Mouse (Mus musculus): Measurements from ENCODE around the gene Fcnb. TPM values are rescaled to one million over a fixed set of nuclear protein-coding genes. Genes with fewer than 3 reads are reported as not detected.

Fcnb gene
- polyA plus RNA-seq, 1 experiment from 2014 or later = 0.25 TPM

DNA sequence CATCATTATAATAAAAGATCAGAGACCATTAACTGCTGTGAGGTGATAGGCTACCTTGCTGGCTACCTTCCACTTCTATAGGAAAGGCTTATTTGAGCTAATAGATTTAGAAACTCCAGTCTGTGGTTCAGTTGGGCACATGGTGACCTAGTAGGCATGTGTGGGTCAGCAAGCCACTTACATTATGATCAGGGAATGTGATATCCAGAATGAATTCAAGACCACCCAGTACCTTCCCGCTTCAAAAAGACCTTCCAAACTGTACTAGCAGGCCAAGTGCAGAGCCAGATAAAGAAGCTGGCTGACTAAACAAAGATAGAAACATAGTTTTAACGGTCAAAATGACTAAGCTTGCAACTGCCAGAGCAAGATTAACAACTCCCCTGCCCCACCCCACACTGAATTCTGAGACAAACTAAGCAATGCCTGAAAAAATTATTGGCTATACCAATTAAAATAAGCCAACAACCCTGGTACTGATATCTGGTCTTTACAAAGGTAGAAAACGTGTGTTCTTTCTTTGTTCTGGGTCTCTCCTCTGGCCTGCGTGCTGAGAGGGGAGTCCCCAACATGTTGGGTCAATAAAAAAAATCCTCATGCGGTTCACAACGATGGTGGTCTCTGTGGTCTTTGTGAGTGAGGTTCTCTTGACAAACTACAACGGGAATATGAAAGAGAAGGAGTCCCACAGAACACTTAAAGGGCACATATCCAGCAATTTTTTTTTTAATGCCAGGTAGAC is 20.2 kb downstream of the Fcnb start:
- no peak for ATAC-seq (ENCODE audit: low read depth)
- no peaks in the 10 kb centered on the region for H3K27me3 ChIP-seq (ENCODE audit: control insufficient read depth, insufficient read depth, low read depth, low read length)
- no peak overlapping the region for H3K4me3 ChIP-seq (ENCODE audit: low read length)
- no peaks in the 10 kb centered on the region for H3K36me3 ChIP-seq (ENCODE audit: control insufficient read depth, insufficient read depth, low read length)
- H3K4me2 ChIP-seq (ENCODE audit: low read depth, low read length) = no peak overlapping the region
- H3K9me3 ChIP-seq (ENCODE audit: control insufficient read depth, low read length) = no peaks in the 10 kb centered on the region
- no peaks in the 10 kb centered on the region for H3K4me1 ChIP-seq (replicated peaks; ENCODE audit: control insufficient read depth, insufficient read depth, low read length)
- H3K27ac ChIP-seq (ENCODE audit: low read length) = no peak overlapping the region
- 55% methylated on average over 7 of the region's 7 CpGs for WGBS
- no peak overlapping the region for H3K9ac ChIP-seq (ENCODE audit: low read length)

DNA sequence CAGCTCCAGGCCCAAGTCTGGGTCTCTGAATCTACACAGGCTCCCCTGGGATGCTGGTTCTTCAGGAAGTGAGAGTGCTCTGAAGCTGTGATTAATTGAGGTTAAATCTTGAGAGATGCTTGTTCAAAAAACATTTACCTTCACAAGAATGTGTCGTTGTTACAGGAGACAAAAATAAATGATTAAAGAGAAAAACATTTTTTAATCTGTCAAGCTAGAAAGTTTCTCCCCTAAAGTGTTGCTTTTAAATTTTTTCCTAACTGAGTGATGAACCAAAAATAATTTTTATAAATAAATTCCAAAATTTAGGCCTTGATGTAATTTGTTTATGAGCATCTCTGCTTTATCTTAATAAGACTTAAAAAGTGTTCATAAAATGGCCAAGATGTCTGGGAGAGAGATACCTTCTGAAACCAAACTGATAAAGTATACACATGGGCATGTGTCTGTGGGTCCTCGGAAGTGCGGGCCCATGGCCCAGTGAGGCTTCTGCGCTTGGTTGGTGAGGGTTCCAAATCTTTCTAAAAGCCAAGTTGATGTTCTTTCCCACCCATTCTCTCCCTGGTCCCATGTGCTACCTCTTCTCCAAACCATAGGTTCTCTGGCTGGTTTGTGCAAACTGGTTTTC is 20.9 kb downstream of the Fcnb start:
- Histone ChIP-seq H3K4me1 (replicated peaks; ENCODE audit: control insufficient read depth, insufficient read depth, low read length) (no peaks in the 10 kb centered on the region), H3K27me3 (ENCODE audit: control insufficient read depth, insufficient read depth, low read depth, low read length) (no peaks in the 10 kb centered on the region), H3K9ac (ENCODE audit: low read length) (no peak overlapping the region), H3K4me2 (ENCODE audit: low read depth, low read length) (no peak overlapping the region), H3K9me3 (ENCODE audit: control insufficient read depth, low read length) (no peaks in the 10 kb centered on the region), H3K27ac (ENCODE audit: low read length) (no peak overlapping the region), H3K36me3 (ENCODE audit: control insufficient read depth, insufficient read depth, low read length) (no peaks in the 10 kb centered on the region), H3K4me3 (ENCODE audit: low read length) (no peak overlapping the region)
- no peak for ATAC-seq (ENCODE audit: low read depth)
- WGBS = 73% methylated on average over 4 of the region's 4 CpGs

DNA sequence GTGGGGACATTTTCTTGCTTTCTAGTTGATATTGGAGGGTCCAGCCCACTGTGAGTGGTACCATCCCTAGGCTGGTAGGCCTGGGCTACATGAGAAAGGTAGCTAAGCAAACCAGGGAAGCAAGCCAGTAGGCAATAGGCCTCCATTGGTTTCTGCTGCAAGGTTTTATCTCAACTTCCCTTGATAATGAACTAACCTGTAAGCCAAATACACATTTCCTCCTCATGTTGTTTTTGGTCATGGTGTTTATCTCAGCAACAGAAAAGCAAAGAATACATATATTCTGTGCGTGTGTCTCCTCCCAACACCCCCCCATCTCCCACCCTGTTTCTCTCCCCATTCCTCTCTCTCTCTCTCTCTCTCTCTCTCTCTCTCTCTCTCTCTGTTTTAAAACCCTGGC is 24.8 kb downstream of the Fcnb start:
- WGBS = 85% methylated on average over 1 of the region's 1 CpGs
- H3K4me3 ChIP-seq (ENCODE audit: low read length) = no peak overlapping the region
- ATAC-seq (ENCODE audit: low read depth) = no peak
- no peak overlapping the region for H3K27ac ChIP-seq (ENCODE audit: low read length)
- H3K27me3 ChIP-seq (ENCODE audit: control insufficient read depth, insufficient read depth, low read depth, low read length) = no peaks in the 10 kb centered on the region
- H3K4me1 ChIP-seq (replicated peaks; ENCODE audit: control insufficient read depth, insufficient read depth, low read length) = no peaks in the 10 kb centered on the region
- no peak overlapping the region for H3K9ac ChIP-seq (ENCODE audit: low read length)
- no peak overlapping the region for H3K4me2 ChIP-seq (ENCODE audit: low read depth, low read length)
- H3K9me3 ChIP-seq (ENCODE audit: control insufficient read depth, low read length) = no peaks in the 10 kb centered on the region
- H3K36me3 ChIP-seq (ENCODE audit: control insufficient read depth, insufficient read depth, low read length) = no peaks in the 10 kb centered on the region

DNA sequence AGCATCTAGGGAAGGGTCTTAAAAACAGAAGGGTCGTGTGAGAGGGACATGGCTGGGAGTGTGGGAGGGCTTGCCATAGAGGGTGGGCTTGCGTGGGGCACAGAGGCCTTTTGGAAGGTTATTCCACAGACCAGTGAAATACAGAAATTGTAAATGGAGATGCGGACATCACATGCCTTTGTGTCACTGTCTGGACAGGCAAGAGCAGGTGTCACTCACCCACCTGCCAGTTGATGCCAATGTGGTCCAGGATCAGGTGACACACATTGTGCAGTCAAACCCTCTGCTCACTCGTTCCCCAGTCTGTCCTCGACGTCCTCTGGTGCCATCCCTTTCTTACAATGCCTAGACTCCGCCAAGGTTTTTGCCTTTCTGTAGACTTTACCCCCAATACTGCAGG is 37.6 kb downstream of the Fcnb start:
- no peak for ATAC-seq (ENCODE audit: low read depth)
- Histone ChIP-seq H3K36me3 (ENCODE audit: control insufficient read depth, insufficient read depth, low read length) (no peaks in the 10 kb centered on the region), H3K4me1 (replicated peaks; ENCODE audit: control insufficient read depth, insufficient read depth, low read length) (peaks cover 6% of the 10 kb centered on the region; the same call in 1 of the 2 replicates), H3K27ac (ENCODE audit: low read length) (no peak overlapping the region), H3K9me3 (ENCODE audit: control insufficient read depth, low read length) (no peaks in the 10 kb centered on the region), H3K4me3 (ENCODE audit: low read length) (no peak overlapping the region), H3K9ac (ENCODE audit: low read length) (no peak overlapping the region), H3K27me3 (ENCODE audit: control insufficient read depth, insufficient read depth, low read depth, low read length) (no peaks in the 10 kb centered on the region), H3K4me2 (ENCODE audit: low read depth, low read length) (no peak overlapping the region)
- 71% methylated on average over 7 of the region's 7 CpGs for WGBS

DNA sequence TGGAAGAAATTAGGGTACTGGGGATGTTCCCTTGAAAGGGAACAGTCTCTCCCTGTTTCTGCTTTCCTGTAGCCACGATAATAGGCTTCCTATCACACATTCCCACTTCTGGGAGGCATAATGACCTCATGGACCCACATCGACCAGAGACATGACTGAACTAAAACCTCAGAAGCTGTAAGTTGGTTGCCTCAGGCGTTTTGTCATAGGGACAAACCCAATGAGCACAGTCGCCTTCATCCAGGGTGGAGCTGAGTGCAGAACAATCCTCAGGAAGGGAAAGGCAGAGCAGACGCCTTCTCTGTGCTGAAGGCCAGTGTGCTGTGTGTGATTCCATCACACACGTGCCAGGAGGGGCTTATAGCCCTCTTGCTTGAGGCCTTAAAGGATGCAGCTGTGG is 38.4 kb downstream of the Fcnb start:
- Histone ChIP-seq H3K4me3 (ENCODE audit: low read length) (no peak overlapping the region), H3K27me3 (ENCODE audit: control insufficient read depth, insufficient read depth, low read depth, low read length) (no peaks in the 10 kb centered on the region), H3K36me3 (ENCODE audit: control insufficient read depth, insufficient read depth, low read length) (no peaks in the 10 kb centered on the region), H3K9ac (ENCODE audit: low read length) (no peak overlapping the region), H3K4me1 (replicated peaks; ENCODE audit: control insufficient read depth, insufficient read depth, low read length) (peaks cover 6% of the 10 kb centered on the region; the same call in 1 of the 2 replicates), H3K9me3 (ENCODE audit: control insufficient read depth, low read length) (no peaks in the 10 kb centered on the region), H3K4me2 (ENCODE audit: low read depth, low read length) (no peak overlapping the region), H3K27ac (ENCODE audit: low read length) (no peak overlapping the region)
- ATAC-seq (ENCODE audit: low read depth) = no peak
- WGBS = 64% methylated on average over 6 of the region's 6 CpGs

DNA sequence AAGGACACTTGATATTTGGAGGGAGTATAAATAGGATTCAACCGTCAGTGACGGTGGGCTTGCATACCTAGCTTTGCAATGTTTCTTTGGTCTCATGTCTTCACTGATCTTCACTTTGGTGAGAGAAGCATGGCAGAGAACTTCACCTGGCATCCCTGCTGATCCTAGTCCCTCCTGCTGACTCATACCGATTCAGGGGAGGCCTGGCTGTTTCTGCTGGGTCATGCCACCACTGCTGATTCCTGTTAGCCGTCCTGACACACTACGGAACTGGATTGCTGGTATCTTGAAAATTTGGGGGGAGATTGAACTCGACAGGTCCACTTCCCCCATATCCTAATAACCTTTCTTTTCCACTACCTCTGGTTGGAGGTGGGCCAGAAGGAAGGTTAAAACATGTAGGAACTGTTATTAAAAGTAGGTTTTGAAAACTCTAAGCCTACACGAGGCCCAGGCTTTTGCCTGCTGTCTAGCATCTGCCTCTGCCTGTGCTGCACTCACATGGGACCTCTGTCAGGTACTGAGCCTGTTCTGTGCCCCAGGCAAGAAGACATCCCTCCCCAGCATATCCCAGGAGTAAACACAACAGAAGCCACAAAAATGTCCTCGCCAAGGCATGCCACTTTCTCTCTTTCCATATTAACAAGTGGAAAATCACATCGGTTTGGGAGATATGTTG is 39.6 kb downstream of the Fcnb start:
- ATAC-seq (ENCODE audit: low read depth) = no peak
- WGBS = 82% methylated on average over 9 of the region's 9 CpGs

DNA sequence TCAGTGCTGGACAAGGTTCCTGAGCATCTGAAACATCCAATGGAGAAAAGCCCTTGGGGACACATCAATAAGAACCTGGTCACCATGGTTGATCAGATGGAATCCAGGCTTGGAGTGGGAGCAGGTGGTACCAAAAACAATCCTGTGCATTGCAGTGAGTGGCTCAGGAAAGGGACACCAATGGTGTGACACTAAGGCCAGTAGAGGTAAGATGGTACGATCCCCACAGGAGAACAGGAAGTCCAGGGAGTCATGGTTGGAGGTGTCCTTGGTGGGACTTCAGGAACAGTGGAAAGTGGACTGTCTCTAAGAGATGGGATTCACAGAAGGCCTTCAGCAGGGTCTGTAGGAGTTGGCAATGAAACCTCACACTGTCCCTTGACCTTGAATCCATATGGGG is 44.2 kb downstream of the Fcnb start:
- ATAC-seq (ENCODE audit: low read depth) = no peak
- Histone ChIP-seq H3K27ac (ENCODE audit: low read length) (no peak overlapping the region), H3K9ac (ENCODE audit: low read length) (no peak overlapping the region), H3K4me1 (replicated peaks; ENCODE audit: control insufficient read depth, insufficient read depth, low read length) (peaks cover 17% of the 10 kb centered on the region), H3K4me3 (ENCODE audit: low read length) (no peak overlapping the region), H3K27me3 (ENCODE audit: control insufficient read depth, insufficient read depth, low read depth, low read length) (no peaks in the 10 kb centered on the region), H3K9me3 (ENCODE audit: control insufficient read depth, low read length) (no peaks in the 10 kb centered on the region), H3K4me2 (ENCODE audit: low read depth, low read length) (no peak overlapping the region), H3K36me3 (ENCODE audit: control insufficient read depth, insufficient read depth, low read length) (no peaks in the 10 kb centered on the region)
- WGBS = 91% methylated on average over 1 of the region's 1 CpGs

More for the DNA sequence above, 39.6 kb downstream of the Fcnb start:
- no peaks in the 10 kb centered on the region for H3K9me3 ChIP-seq (ENCODE audit: control insufficient read depth, low read length)
- H3K4me3 ChIP-seq (ENCODE audit: low read length) = no peak overlapping the region
- no peak overlapping the region for H3K9ac ChIP-seq (ENCODE audit: low read length)
- peaks cover 6% of the 10 kb centered on the region; the same call in 1 of the 2 replicates for H3K4me1 ChIP-seq (replicated peaks; ENCODE audit: control insufficient read depth, insufficient read depth, low read length)
- no peak overlapping the region for H3K4me2 ChIP-seq (ENCODE audit: low read depth, low read length)
- no peaks in the 10 kb centered on the region for H3K36me3 ChIP-seq (ENCODE audit: control insufficient read depth, insufficient read depth, low read length)
- no peaks in the 10 kb centered on the region for H3K27me3 ChIP-seq (ENCODE audit: control insufficient read depth, insufficient read depth, low read depth, low read length)
- H3K27ac ChIP-seq (ENCODE audit: low read length) = no peak overlapping the region

DNA sequence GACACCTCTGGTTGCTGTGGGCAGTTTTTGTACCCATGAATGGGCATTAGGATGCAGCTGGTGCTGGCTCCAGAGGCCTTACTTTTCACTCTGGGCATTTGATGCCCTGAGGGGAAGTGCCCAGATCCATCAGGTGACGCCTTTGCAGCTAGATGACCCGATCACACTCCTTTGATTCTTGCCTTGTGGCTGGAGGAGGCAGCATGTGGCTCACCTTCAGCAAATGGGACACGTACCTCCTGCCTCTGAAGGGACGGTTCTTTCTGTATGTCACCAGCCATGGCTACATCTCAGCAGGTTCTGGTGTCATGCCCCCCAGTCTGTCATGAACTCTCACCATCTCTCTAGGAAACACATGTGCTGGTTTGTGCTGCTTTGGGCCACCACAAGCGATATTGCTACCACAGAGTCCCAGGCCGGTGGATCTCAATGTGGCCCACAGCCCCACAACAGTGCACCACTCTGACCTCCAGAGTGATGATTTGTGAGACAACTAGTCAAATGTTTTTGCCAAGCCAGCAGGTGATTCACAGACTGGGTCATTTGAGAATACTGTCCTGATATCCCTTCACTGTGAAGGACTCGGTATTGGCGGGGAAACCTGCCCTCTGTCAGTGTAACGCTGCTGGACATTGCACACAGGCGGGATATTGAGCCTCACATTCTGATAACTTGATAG is 44.9 kb downstream of the Fcnb start:
- H3K4me1 ChIP-seq (replicated peaks; ENCODE audit: control insufficient read depth, insufficient read depth, low read length) = peaks cover 17% of the 10 kb centered on the region
- H3K36me3 ChIP-seq (ENCODE audit: control insufficient read depth, insufficient read depth, low read length) = peaks cover 2% of the 10 kb centered on the region; the same call in 1 of the 2 replicates
- no peak for ATAC-seq (ENCODE audit: low read depth)
- no peak overlapping the region for H3K4me3 ChIP-seq (ENCODE audit: low read length)
- WGBS = 91% methylated on average over 10 of the region's 10 CpGs
- H3K9me3 ChIP-seq (ENCODE audit: control insufficient read depth, low read length) = no peaks in the 10 kb centered on the region
- H3K4me2 ChIP-seq (ENCODE audit: low read depth, low read length) = no peak overlapping the region
- H3K9ac ChIP-seq (ENCODE audit: low read length) = no peak overlapping the region
- no peaks in the 10 kb centered on the region for H3K27me3 ChIP-seq (ENCODE audit: control insufficient read depth, insufficient read depth, low read depth, low read length)
- no peak overlapping the region for H3K27ac ChIP-seq (ENCODE audit: low read length)

Data from lung, embryonic 16.5 days (tissue).